Mouse (Mus musculus) heart, postnatal 0 days (tissue): Measurements from ENCODE around the gene Bcl7b.

Source experiments
- CTCF ChIP-seq: IDR thresholded peaks from 2 replicates; pipeline ENCODE4 v1.5.1; 2016; ENCODE audit warnings: antibody characterized with exemption, control low read depth, low read depth
- EP300 ChIP-seq: IDR thresholded peaks from 2 replicates; pipeline ENCODE4 v1.6.1; 2016; ENCODE audit warnings: antibody characterized with exemption, low read depth

GRCm38 (mm10) chr5:135202763-135203162 lies 34.7 kb downstream of the Bcl7b start:
- TF ChIP-seq CTCF (no peak), EP300 (no peak)
